Mouse (Mus musculus): ENCODE data around the gene Crb2. TPM values are rescaled to one million over a fixed set of nuclear protein-coding genes. Genes with fewer than 3 reads are reported as not detected.

Crb2 gene
- total and polyA plus RNA-seq, 2 experiments = 0.04 TPM; not detected in 1

- H3K36me3 ChIP-seq (ENCODE audit: control insufficient read depth, insufficient read depth, low read length) = peaks cover 5% of the 10 kb centered on the region; the same call in 1 of the 2 replicates
- H3K27me3 ChIP-seq (ENCODE audit: control insufficient read depth, insufficient read depth, low read length) = no peaks in the 10 kb centered on the region
- no peak overlapping the region for H3K27ac ChIP-seq (replicated peaks; ENCODE audit: insufficient read depth, low read depth, low read length)
- H3K9ac ChIP-seq (ENCODE audit: low read depth, low read length) = no peak overlapping the region
- TF ChIP-seq CTCF (IDR thresholded peaks at IDR 0.05; ENCODE audit: low read depth, low read length) (no peak), POLR2A (IDR thresholded peaks at IDR 0.05; ENCODE audit: extremely low read depth, insufficient read depth, low read length) (no peak)
- no peak for DNase-seq (ENCODE audit: extremely low read depth, low read depth, low spot score)
- H3K4me3 ChIP-seq (ENCODE audit: insufficient read depth, low read depth, low read length) = no peak overlapping the region
- WGBS = 96% methylated on average over 5 of the region's 5 CpGs
- H3K4me1 ChIP-seq (ENCODE audit: control insufficient read depth, insufficient read depth, low read length) = no peaks in the 10 kb centered on the region
- no peaks in the 10 kb centered on the region for H3K79me2 ChIP-seq (ENCODE audit: control insufficient read depth, insufficient read depth, low read length)
Observed at GRCm38 (mm10) chr2:37812401-37812800, 36.4 kb downstream of the Crb2 start.

GRCm38 (mm10) chr2:37814820-37815361, 38.8 kb downstream of the Crb2 start:
- WGBS = 88% methylated on average over 8 of the region's 8 CpGs
- no peak overlapping the region for H3K27ac ChIP-seq (replicated peaks; ENCODE audit: insufficient read depth, low read depth, low read length)
- no peak for TF ChIP-seq POLR2A (IDR thresholded peaks at IDR 0.05; ENCODE audit: extremely low read depth, insufficient read depth, low read length)
- TF ChIP-seq CTCF (IDR thresholded peaks at IDR 0.05; ENCODE audit: low read depth, low read length) = no peak
- no peak for DNase-seq (ENCODE audit: extremely low read depth, low read depth, low spot score)
- H3K4me3 ChIP-seq (ENCODE audit: insufficient read depth, low read depth, low read length) = no peak overlapping the region
- no peaks in the 10 kb centered on the region for H3K27me3 ChIP-seq (ENCODE audit: control insufficient read depth, insufficient read depth, low read length)
- peaks cover 4% of the 10 kb centered on the region; the same call in 1 of the 2 replicates for H3K36me3 ChIP-seq (ENCODE audit: control insufficient read depth, insufficient read depth, low read length)
- H3K9ac ChIP-seq (ENCODE audit: low read depth, low read length) = no peak overlapping the region
- no peaks in the 10 kb centered on the region for H3K79me2 ChIP-seq (ENCODE audit: control insufficient read depth, insufficient read depth, low read length)
- H3K4me1 ChIP-seq (ENCODE audit: control insufficient read depth, insufficient read depth, low read length) = no peaks in the 10 kb centered on the region

- Histone ChIP-seq H3K4me1 (ENCODE audit: control insufficient read depth, insufficient read depth, low read length) (no peaks in the 10 kb centered on the region), H3K27me3 (ENCODE audit: control insufficient read depth, insufficient read depth, low read length) (no peaks in the 10 kb centered on the region), H3K9ac (ENCODE audit: low read depth, low read length) (no peak overlapping the region), H3K36me3 (ENCODE audit: control insufficient read depth, insufficient read depth, low read length) (peaks cover 2% of the 10 kb centered on the region; the same call in 1 of the 2 replicates), H3K79me2 (ENCODE audit: control insufficient read depth, insufficient read depth, low read length) (no peaks in the 10 kb centered on the region), H3K4me3 (ENCODE audit: insufficient read depth, low read depth, low read length) (no peak overlapping the region), H3K27ac (replicated peaks; ENCODE audit: insufficient read depth, low read depth, low read length) (no peak overlapping the region)
- DNase-seq (ENCODE audit: extremely low read depth, low read depth, low spot score) = peak; percentile 34
- TF ChIP-seq POLR2A (IDR thresholded peaks at IDR 0.05; ENCODE audit: extremely low read depth, insufficient read depth, low read length) (no peak), CTCF (IDR thresholded peaks at IDR 0.05; ENCODE audit: low read depth, low read length) (peak; percentile 81)
- 35% methylated on average over 3 of the region's 3 CpGs for WGBS
Observed at GRCm38 (mm10) chr2:37815676-37816075, 39.6 kb downstream of the Crb2 start.

- TF ChIP-seq CTCF (IDR thresholded peaks at IDR 0.05; ENCODE audit: low read depth, low read length) (no peak), POLR2A (IDR thresholded peaks at IDR 0.05; ENCODE audit: extremely low read depth, insufficient read depth, low read length) (no peak)
- no peaks in the 10 kb centered on the region for H3K4me1 ChIP-seq (ENCODE audit: control insufficient read depth, insufficient read depth, low read length)
- 39% methylated on average over 5 of the region's 5 CpGs for WGBS
- no peaks in the 10 kb centered on the region for H3K79me2 ChIP-seq (ENCODE audit: control insufficient read depth, insufficient read depth, low read length)
- no peaks in the 10 kb centered on the region for H3K27me3 ChIP-seq (ENCODE audit: control insufficient read depth, insufficient read depth, low read length)
- no peak overlapping the region for H3K27ac ChIP-seq (replicated peaks; ENCODE audit: insufficient read depth, low read depth, low read length)
- H3K9ac ChIP-seq (ENCODE audit: low read depth, low read length) = no peak overlapping the region
- no peak overlapping the region for H3K4me3 ChIP-seq (ENCODE audit: insufficient read depth, low read depth, low read length)
- H3K36me3 ChIP-seq (ENCODE audit: control insufficient read depth, insufficient read depth, low read length) = peaks cover 2% of the 10 kb centered on the region; the same call in 1 of the 2 replicates
- DNase-seq (ENCODE audit: extremely low read depth, low read depth, low spot score) = peak; percentile 8
Observed at GRCm38 (mm10) chr2:37818761-37819525, 42.9 kb downstream of the Crb2 start.

GRCm38 (mm10) chr2:37819526-37820152, 43.6 kb downstream of the Crb2 start:
- 86% methylated on average over 4 of the region's 4 CpGs for WGBS
- no peak overlapping the region for H3K4me3 ChIP-seq (ENCODE audit: insufficient read depth, low read depth, low read length)

More at GRCm38 (mm10) chr2:37819526-37820152, 43.6 kb downstream of the Crb2 start:
- no peaks in the 10 kb centered on the region for H3K27me3 ChIP-seq (ENCODE audit: control insufficient read depth, insufficient read depth, low read length)
- H3K4me1 ChIP-seq (ENCODE audit: control insufficient read depth, insufficient read depth, low read length) = no peaks in the 10 kb centered on the region
- H3K79me2 ChIP-seq (ENCODE audit: control insufficient read depth, insufficient read depth, low read length) = no peaks in the 10 kb centered on the region
- no peak overlapping the region for H3K9ac ChIP-seq (ENCODE audit: low read depth, low read length)
- DNase-seq (ENCODE audit: extremely low read depth, low read depth, low spot score) = no peak
- TF ChIP-seq CTCF (IDR thresholded peaks at IDR 0.05; ENCODE audit: low read depth, low read length) (no peak), POLR2A (IDR thresholded peaks at IDR 0.05; ENCODE audit: extremely low read depth, insufficient read depth, low read length) (no peak)
- H3K27ac ChIP-seq (replicated peaks; ENCODE audit: insufficient read depth, low read depth, low read length) = no peak overlapping the region
- H3K36me3 ChIP-seq (ENCODE audit: control insufficient read depth, insufficient read depth, low read length) = peaks cover 2% of the 10 kb centered on the region; the same call in 1 of the 2 replicates

Data from liver, adult 2 months (tissue).